Mouse (Mus musculus): ENCODE measurements around the gene Otulin.

Otulin gene

GRCm38 (mm10) chr15:27564106-27565100, 66.1 kb downstream of the Otulin start:
- in situ Hi-C loops (cut with MboI; ENCODE audit: unreplicated experiment in 2 of 2), result no loop called here

GRCm38 (mm10) chr15:27560315-27560714, 70.2 kb downstream of the Otulin start:
- in situ Hi-C loops (cut with MboI; ENCODE audit: unreplicated experiment in 2 of 2), result no loop called here

- in situ Hi-C loops (cut with MboI; ENCODE audit: unreplicated experiment in 2 of 2), result no loop called here
Observed at GRCm38 (mm10) chr15:27558456-27559147, 71.9 kb downstream of the Otulin start.

- in situ Hi-C loops (cut with MboI; ENCODE audit: unreplicated experiment in 2 of 2), result no loop called here
Observed at GRCm38 (mm10) chr15:27553554-27553953, 76.9 kb downstream of the Otulin start.

GRCm38 (mm10) chr15:27552129-27552700, 78.3 kb downstream of the Otulin start:
- in situ Hi-C loops (cut with MboI; ENCODE audit: unreplicated experiment in 2 of 2), result no loop called here

GRCm38 (mm10) chr15:27551117-27552114, 79.1 kb downstream of the Otulin start:
- in situ Hi-C loops (cut with MboI; ENCODE audit: unreplicated experiment in 2 of 2), result no loop called here

- in situ Hi-C loops (cut with MboI; ENCODE audit: unreplicated experiment in 2 of 2), result no loop called here
Observed at GRCm38 (mm10) chr15:27550358-27550992, 80.0 kb downstream of the Otulin start.

GRCm38 (mm10) chr15:27549878-27550277, 80.6 kb downstream of the Otulin start:
- in situ Hi-C loops (cut with MboI; ENCODE audit: unreplicated experiment in 2 of 2), result no loop called here

GRCm38 (mm10) chr15:27549071-27549470, 81.4 kb downstream of the Otulin start:
- in situ Hi-C loops (cut with MboI; ENCODE audit: unreplicated experiment in 2 of 2), result no loop called here

GRCm38 (mm10) chr15:27548110-27548509, 82.4 kb downstream of the Otulin start:
- in situ Hi-C loops (cut with MboI; ENCODE audit: unreplicated experiment in 2 of 2), result no loop called here

- in situ Hi-C loops (cut with MboI; ENCODE audit: unreplicated experiment in 2 of 2), result no loop called here
Observed at GRCm38 (mm10) chr15:27545203-27545602, 85.3 kb downstream of the Otulin start.

- in situ Hi-C loops (cut with MboI; ENCODE audit: unreplicated experiment in 2 of 2), result no loop called here
Observed at GRCm38 (mm10) chr15:27539745-27540144, 90.7 kb downstream of the Otulin start.

- in situ Hi-C loops (cut with MboI; ENCODE audit: unreplicated experiment in 2 of 2), result no loop called here
Observed at GRCm38 (mm10) chr15:27537519-27538223, 92.8 kb downstream of the Otulin start.

- in situ Hi-C loops (cut with MboI; ENCODE audit: unreplicated experiment in 2 of 2), result no loop called here
Observed at GRCm38 (mm10) chr15:27536771-27537170, 93.7 kb downstream of the Otulin start.

GRCm38 (mm10) chr15:27536186-27536585, 94.3 kb downstream of the Otulin start:
- in situ Hi-C loops (cut with MboI; ENCODE audit: unreplicated experiment in 2 of 2), result no loop called here

- in situ Hi-C loops (cut with MboI; ENCODE audit: unreplicated experiment in 2 of 2), result no loop called here
Observed at GRCm38 (mm10) chr15:27535681-27536080, 94.8 kb downstream of the Otulin start.

- in situ Hi-C loops (cut with MboI; ENCODE audit: unreplicated experiment in 2 of 2), result no loop called here
Observed at GRCm38 (mm10) chr15:27533036-27533435, 97.5 kb downstream of the Otulin start.

- in situ Hi-C loops (cut with MboI; ENCODE audit: unreplicated experiment in 2 of 2), result no loop called here
Observed at GRCm38 (mm10) chr15:27530023-27530422, 100.5 kb downstream of the Otulin start.

GRCm38 (mm10) chr15:27528896-27529295, 101.6 kb downstream of the Otulin start:
- in situ Hi-C loops (cut with MboI; ENCODE audit: unreplicated experiment in 2 of 2), result no loop called here
